Mouse (Mus musculus) liver, postnatal 0 days (tissue): ENCODE results near the gene Gpr143. TPM values are rescaled to one million over a fixed set of nuclear protein-coding genes. Genes with fewer than 3 reads are reported as not detected.
"Not testable (repeated sequence)": the region's sequence is repeated elsewhere in the genome, so short reads cannot be mapped to it uniquely, and the experiment has no call there.

Source experiments
- ATAC-seq: fragments of 200-750 bp; cut with Nextera tagmentation; 2 replicates; pipeline ENCODE4 v1.8.0; 2017; ENCODE audit warnings: mild to moderate bottlenecking, moderate library complexity
- DNase-seq: peaks from one replicate; pipeline ENCODE4 v3.0.0-alpha.2; 2016
- H3K27ac ChIP-seq: fragments of 300-500 bp; sonication (generic); 2 replicates; pipeline ENCODE4 v1.5.1; 2014; ENCODE audit warnings: antibody characterized with exemption, moderate library complexity, mild to moderate bottlenecking, low read depth
- H3K27me3 ChIP-seq: fragments of 300-500 bp; sonication (generic); 2 replicates; pipeline ENCODE4 v1.6.1; 2014; ENCODE audit warnings: low read length, control low read depth, mixed read lengths; ENCODE audit not compliant: insufficient read depth
- H3K36me3 ChIP-seq: fragments of 300-500 bp; sonication (generic); replicated peaks from 2 replicates; pipeline ENCODE4 v1.6.1; 2014; ENCODE audit warnings: mild to moderate bottlenecking, control low read depth, low read length, moderate library complexity, mixed read lengths; ENCODE audit not compliant: insufficient read depth
- H3K4me1 ChIP-seq: fragments of 300-500 bp; sonication (generic); 2 replicates; pipeline ENCODE4 v1.6.1; 2014; ENCODE audit warnings: antibody characterized with exemption, mild to moderate bottlenecking, control low read depth; ENCODE audit not compliant: insufficient read depth
- H3K4me2 ChIP-seq: fragments of 300-500 bp; sonication (generic); 2 replicates; pipeline ENCODE4 v1.6.1; 2014; ENCODE audit warnings: low read depth, mild to moderate bottlenecking, low read length, moderate library complexity, mixed read lengths
- H3K4me3 ChIP-seq: fragments of 300-500 bp; sonication (generic); 2 replicates; pipeline ENCODE4 v1.5.1; 2014; ENCODE audit warnings: low read depth, low read length
- H3K9ac ChIP-seq: fragments of 300-500 bp; sonication (generic); replicated peaks from 2 replicates; pipeline ENCODE4 v1.6.1; 2014; ENCODE audit warnings: mild to moderate bottlenecking, moderate library complexity
- H3K9me3 ChIP-seq: fragments of 300-500 bp; sonication (generic); 2 replicates; pipeline ENCODE4 v1.6.1; 2016; ENCODE audit warnings: mild to moderate bottlenecking, control low read depth, low read length, mixed read lengths
- CTCF ChIP-seq: sonication (generic); IDR thresholded peaks from 2 replicates; pipeline ENCODE4 v1.5.1; 2016; ENCODE audit warnings: antibody characterized with exemption, low read depth
- EP300 ChIP-seq: IDR thresholded peaks from 2 replicates; pipeline ENCODE4 v1.6.1; 2016; ENCODE audit warnings: antibody characterized with exemption, low read depth, mild to moderate bottlenecking
- whole genome bisulfite sequencing: fragments of 180-500 bp; shearing (Covaris S2); extraction: QIAGEN DNeasy Blood & Tissue Kit; methylation state at CpG from one replicate; pipeline ENCODE4 v1.1.7; 2014; ENCODE audit not compliant: insufficient replicate concordance; 5-methylcytosine and 5-hydroxymethylcytosine counted together
- polyA plus RNA-seq: library from polyadenylated mRNA; unstranded; fragments of >200 nt; fragmentation: Nextera tagmentation; extraction: Ambion mirVana; gene quantifications from 2 replicates; pipeline ENCODE4 v1.2.1, GENCODE M21; 2015

Gene Gpr143
- polyA plus RNA-seq, 1 experiment from 2014 or later, result 0.08 TPM

- DNase-seq (peak; percentile 64), ATAC-seq (peak; percentile 89)
- peak overlapping the region; percentile 54 for H3K4me2 ChIP-seq
- H3K4me3 ChIP-seq, result peak overlapping the region; percentile 49
- 12% methylated on average over 27 of the region's 48 CpGs for WGBS
- TF ChIP-seq CTCF, result no peak
- TF ChIP-seq EP300, result no peak
- no peaks in the 10 kb centered on the region for H3K4me1 ChIP-seq
- peak overlapping the region; percentile 58; the same call in 1 of the 2 replicates for H3K9ac ChIP-seq
- H3K9me3 ChIP-seq, result no peaks in the 10 kb centered on the region
- H3K27me3 ChIP-seq, result peaks cover 7% of the 10 kb centered on the region; the same call in 1 of the 2 replicates
- peak overlapping the region; percentile 69 for H3K27ac ChIP-seq
- no peaks in the 10 kb centered on the region for H3K36me3 ChIP-seq
Measured at GRCm38 (mm10) chrX:152769600-152770157, 12.0 kb upstream of the Gpr143 start.

- Histone ChIP-seq H3K27me3 (0 out of 2 replicates have a peak, but pooled peaks cover 4% of the 10 kb centered on the region), H3K4me1 (no peaks in the 10 kb centered on the region), H3K4me3 (no peak overlapping the region), H3K9me3 (no peaks in the 10 kb centered on the region), H3K9ac (no peak overlapping the region), H3K27ac (no peak overlapping the region), H3K4me2 (no peak overlapping the region), H3K36me3 (no peaks in the 10 kb centered on the region)
- whole genome bisulfite sequencing, result 58% methylated on average over 1 of the region's 1 CpGs
- TF ChIP-seq CTCF (no peak), EP300 (no peak)
- ATAC-seq (0 out of 2 replicates have a peak, but pooled peaks have one; percentile 25), DNase-seq (no peak)
Measured at GRCm38 (mm10) chrX:152788129-152788528, 6.4 kb downstream of the Gpr143 start.

GRCm38 (mm10) chrX:152788611-152789010 is 6.9 kb downstream of the Gpr143 start:
- 0 out of 2 replicates have a peak, but pooled peaks cover 4% of the 10 kb centered on the region for H3K27me3 ChIP-seq
- no peak for ATAC-seq
- no peak overlapping the region for H3K4me2 ChIP-seq
- H3K9ac ChIP-seq, result no peak overlapping the region
- no peak overlapping the region for H3K27ac ChIP-seq
- TF ChIP-seq EP300 (no peak), CTCF (no peak)
- H3K36me3 ChIP-seq, result no peaks in the 10 kb centered on the region
- WGBS, result 53% methylated on average over 2 of the region's 2 CpGs
- no peak overlapping the region for H3K4me3 ChIP-seq
- H3K9me3 ChIP-seq, result no peaks in the 10 kb centered on the region
- no peak for DNase-seq
- no peaks in the 10 kb centered on the region for H3K4me1 ChIP-seq

- Histone ChIP-seq H3K36me3 (no peaks in the 10 kb centered on the region), H3K4me3 (no peak overlapping the region)
- no peak for ATAC-seq
Measured at GRCm38 (mm10) chrX:152805317-152805716, 23.6 kb downstream of the Gpr143 start.

GRCm38 (mm10) chrX:152813339-152813738 is 31.6 kb downstream of the Gpr143 start:
- no peaks in the 10 kb centered on the region for H3K27me3 ChIP-seq
- no peak for TF ChIP-seq EP300
- no peak for TF ChIP-seq CTCF
- 48% methylated on average over 3 of the region's 3 CpGs for WGBS
- no peak overlapping the region for H3K4me2 ChIP-seq
- ATAC-seq (no peak), DNase-seq (no peak)
- H3K36me3 ChIP-seq, result no peaks in the 10 kb centered on the region
- no peak overlapping the region for H3K27ac ChIP-seq
- H3K9me3 ChIP-seq, result no peaks in the 10 kb centered on the region
- H3K4me1 ChIP-seq, result no peaks in the 10 kb centered on the region
- no peak overlapping the region for H3K9ac ChIP-seq
- H3K4me3 ChIP-seq, result no peak overlapping the region

More at GRCm38 (mm10) chrX:152805317-152805716, 23.6 kb downstream of the Gpr143 start:
- no peaks in the 10 kb centered on the region for H3K9me3 ChIP-seq
- H3K4me1 ChIP-seq, result no peaks in the 10 kb centered on the region
- no peak overlapping the region for H3K4me2 ChIP-seq
- H3K27me3 ChIP-seq, result no peaks in the 10 kb centered on the region
- no peak overlapping the region for H3K27ac ChIP-seq
- TF ChIP-seq EP300 (no peak), CTCF (no peak)
- no peak overlapping the region for H3K9ac ChIP-seq
- DNase-seq, result no peak

- H3K27ac ChIP-seq, result no peak overlapping the region
- H3K4me2 ChIP-seq, result no peak overlapping the region
- H3K36me3 ChIP-seq, result no peaks in the 10 kb centered on the region
- no peaks in the 10 kb centered on the region for H3K9me3 ChIP-seq
- no peaks in the 10 kb centered on the region for H3K4me1 ChIP-seq
- ATAC-seq (no peak), DNase-seq (no peak)
- TF ChIP-seq CTCF, result peak; percentile 57
- TF ChIP-seq EP300, result no peak
- no peak overlapping the region for H3K9ac ChIP-seq
- no peak overlapping the region for H3K4me3 ChIP-seq
- no peaks in the 10 kb centered on the region for H3K27me3 ChIP-seq
Measured at GRCm38 (mm10) chrX:152818996-152819395, 37.3 kb downstream of the Gpr143 start.

GRCm38 (mm10) chrX:152831003-152831550 is 49.4 kb downstream of the Gpr143 start:
- not testable (repeated sequence) for H3K36me3 ChIP-seq, H3K27me3 ChIP-seq, H3K9me3 ChIP-seq, DNase-seq, ATAC-seq, H3K4me2 ChIP-seq, H3K4me1 ChIP-seq, H3K9ac ChIP-seq, H3K4me3 ChIP-seq, H3K27ac ChIP-seq
- no CpG with 5 or more reads among the region's 1 CpGs for WGBS
